Mouse (Mus musculus): ENCODE results near the gene Gtf2a1l. TPM values are rescaled to one million over a fixed set of nuclear protein-coding genes. Genes with fewer than 3 reads are reported as not detected.
A peak's percentile ranks its signal among the peaks of the same experiment; 100 is the strongest.

The Gtf2a1l gene
- total RNA-seq, 2 experiments from 2014 or later, result 0.75 TPM; not detected in 1

DNA sequence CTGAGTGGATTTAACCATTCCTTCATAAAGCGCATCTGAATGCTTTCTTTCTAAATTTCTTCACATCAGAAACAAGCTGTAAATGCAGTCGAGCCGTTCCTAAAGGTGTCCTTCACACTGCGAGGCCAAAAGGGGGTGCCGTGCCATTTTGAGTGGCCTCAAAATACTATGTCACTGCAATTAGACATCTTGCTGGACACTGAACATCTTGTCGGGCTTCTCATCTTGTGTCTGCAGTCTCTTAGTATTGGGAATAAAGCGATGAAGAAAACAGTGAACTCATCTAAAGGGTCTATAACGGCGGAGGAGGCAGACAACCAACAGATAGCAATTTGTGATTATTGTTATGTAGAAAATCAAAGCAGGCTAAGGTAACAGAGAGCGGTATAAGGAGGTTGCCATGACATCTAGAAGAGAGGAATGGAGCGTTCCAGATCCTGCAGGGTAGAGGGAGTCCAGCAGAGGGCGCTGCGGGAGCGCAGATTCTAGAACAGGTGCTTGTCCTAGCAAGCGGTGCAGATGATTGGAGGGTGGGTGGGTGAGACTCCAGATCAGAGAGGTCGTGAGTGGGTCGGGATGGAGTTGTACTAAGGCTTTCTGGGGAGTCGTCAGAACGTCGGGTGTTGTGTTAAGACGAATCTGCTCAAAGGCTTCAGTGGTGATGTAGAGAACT, 15.6 kb upstream of the Gtf2a1l start:
- DNase-seq (ENCODE audit: low spot score in 2 of 2), result peak; percentile 94 to 95

- no peak for DNase-seq (ENCODE audit: low spot score in 2 of 2)
Observed at GRCm38 (mm10) chr17:88653375-88653769, 15.1 kb upstream of the Gtf2a1l start.

DNA sequence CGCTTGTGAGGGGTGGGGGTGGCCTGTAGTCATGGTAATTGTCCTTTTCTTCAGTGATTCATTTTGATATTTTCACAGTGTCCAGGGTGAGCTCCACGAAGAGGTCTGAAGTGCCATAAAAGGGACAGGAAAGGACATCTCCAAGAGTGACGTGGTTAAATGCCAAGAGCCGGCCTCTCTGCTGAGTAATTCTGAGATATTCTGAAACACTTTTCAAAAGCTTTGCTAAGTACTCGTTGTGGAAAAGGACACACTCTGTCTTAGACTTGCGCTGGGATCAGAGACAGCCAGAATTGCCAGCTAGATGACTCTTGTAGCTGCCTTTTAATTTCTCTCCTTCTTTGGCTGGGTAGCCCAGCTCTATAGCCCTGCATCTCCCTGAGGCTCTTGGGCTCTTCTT, 9.9 kb upstream of the Gtf2a1l start:
- no peak for DNase-seq (ENCODE audit: low spot score in 2 of 2)

DNA sequence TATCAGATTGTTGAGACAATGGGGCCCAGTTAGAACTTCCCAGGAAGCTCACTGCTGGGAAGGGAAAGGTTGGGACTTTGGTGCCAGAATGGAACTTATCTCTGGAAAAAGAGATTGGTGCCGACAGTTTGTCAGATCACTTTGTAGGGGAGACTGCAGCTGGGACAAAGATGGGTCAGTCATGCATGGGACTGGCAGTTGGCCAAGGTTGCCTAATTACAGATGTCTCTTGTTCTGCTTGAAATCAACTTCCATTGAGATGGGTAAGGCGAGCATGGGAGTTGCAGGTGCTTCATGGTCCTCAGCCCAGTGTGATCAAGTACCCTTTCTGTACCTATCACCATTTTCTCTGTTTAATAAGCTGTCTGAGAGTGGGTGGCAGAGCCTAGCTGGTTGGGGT, 2.4 kb upstream of the Gtf2a1l start:
- no peak for DNase-seq (ENCODE audit: low spot score in 2 of 2)

- no peak for DNase-seq (ENCODE audit: low spot score in 2 of 2)
Observed at GRCm38 (mm10) chr17:88669921-88670320, 1.5 kb downstream of the Gtf2a1l start.

DNA sequence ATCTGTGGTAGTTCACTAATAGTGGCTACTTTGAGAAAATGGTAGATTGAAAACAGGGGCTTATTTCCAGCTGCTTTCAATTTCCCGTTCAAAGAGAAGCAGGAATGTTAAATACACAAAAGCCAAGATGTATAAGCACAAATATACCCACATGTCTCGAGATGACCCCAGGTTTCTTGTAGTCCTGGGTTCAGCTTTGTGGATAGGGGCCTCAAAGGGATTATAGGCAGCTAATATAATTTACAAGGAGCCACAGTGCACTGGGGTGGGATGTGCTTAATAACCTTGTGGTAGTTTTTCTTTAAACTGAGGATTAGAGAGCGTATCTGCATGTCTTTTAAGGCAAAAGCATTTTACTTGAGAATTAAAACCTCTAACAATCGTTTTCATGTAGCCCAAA, 2.3 kb downstream of the Gtf2a1l start:
- DNase-seq (ENCODE audit: low spot score in 2 of 2), result no peak

DNA sequence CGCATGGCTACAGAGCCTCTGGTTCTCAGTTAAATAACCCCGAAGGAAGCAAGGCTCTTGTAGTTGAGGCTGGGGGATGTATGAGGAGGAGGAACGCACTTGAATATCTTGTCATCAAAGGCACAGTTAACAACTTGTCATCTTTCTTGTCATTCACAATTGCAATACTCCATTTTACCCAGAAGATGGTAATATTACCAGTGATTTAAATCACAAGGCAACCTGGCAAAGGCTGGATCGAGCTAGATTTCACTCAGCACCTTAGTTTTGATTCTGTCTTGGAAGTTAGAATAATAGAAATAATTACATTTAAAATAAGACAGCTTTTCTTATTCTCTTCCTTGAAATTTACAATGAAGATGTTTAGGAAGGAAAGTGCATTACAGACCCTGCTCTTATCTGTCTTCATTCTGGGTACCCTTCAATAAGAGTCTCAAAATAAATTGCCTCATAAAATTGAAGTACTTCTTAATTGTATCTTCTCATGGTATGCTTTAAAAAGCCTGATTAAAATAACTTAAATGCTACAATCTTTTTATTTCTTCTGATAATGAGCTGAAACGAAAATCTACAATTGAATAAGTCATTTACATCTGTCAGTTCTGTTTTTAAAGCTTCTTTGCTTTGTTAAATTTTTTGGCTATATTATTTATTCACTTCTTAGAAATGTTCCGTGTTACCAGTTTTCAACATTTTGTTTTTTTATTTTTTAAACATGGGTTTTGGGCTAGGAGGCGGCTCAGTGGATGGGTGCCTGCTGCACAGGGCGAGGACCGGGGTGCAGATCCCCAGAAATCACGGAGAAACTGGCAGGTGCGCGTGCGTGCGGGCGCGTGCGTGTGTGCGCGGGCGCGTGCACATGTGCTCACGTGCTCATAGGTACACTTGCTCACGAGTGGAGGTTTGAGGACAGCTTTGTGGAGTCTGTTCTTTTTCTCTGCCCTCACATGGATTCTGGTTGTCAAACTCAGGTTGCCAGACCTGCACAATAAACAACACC, 7.2 kb downstream of the Gtf2a1l start:
- DNase-seq (ENCODE audit: low spot score in 2 of 2), result no peak

DNA sequence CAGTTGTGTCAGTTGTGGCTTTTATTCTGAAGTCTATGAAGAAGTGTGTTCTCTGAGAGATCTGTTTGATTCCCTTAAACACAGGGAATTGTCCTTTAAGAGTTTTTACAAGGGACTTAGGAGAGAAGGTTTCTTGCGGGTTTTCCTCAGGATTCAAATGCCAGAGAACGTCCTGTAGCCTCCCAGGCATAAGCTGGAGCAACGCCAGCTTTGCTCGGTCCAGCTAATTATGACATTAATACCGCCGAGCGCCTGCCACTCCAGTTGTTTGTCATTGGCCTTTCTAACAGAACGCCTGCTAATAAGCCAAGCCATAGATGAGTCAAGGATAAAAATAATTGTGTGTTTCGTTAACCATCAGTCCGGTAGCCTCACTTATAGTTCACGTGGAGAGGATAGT, 19.8 kb downstream of the Gtf2a1l start:
- no peak for DNase-seq (ENCODE audit: low spot score in 2 of 2)

GRCm38 (mm10) chr17:88696656-88697333, 28.3 kb downstream of the Gtf2a1l start:
- DNase-seq (ENCODE audit: low spot score in 2 of 2), result peak in 1 of 2 experiments; percentile 14

DNA sequence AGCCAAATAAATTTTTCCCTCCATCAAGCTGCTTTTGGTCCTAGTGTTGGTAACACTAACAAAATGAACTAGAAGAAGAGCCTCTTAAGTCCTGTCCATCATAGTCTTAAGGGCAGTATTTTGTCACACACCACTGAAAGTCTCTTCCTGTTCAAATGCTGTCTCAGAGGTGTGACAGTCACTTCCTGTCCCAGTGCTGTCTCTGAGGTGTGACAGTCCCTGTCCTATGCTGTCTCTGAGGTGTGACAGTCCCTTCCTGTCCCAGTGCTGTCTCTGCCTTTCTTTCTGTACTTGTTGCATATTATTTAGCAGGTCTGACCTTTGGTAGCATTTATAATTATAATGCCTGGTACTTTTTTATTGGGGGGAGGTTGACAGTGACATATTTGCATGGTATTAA, 32.4 kb downstream of the Gtf2a1l start:
- DNase-seq (ENCODE audit: low spot score in 2 of 2), result no peak

- no peak for DNase-seq (ENCODE audit: low spot score in 2 of 2)
Observed at GRCm38 (mm10) chr17:88702345-88702744, 33.9 kb downstream of the Gtf2a1l start.

DNA sequence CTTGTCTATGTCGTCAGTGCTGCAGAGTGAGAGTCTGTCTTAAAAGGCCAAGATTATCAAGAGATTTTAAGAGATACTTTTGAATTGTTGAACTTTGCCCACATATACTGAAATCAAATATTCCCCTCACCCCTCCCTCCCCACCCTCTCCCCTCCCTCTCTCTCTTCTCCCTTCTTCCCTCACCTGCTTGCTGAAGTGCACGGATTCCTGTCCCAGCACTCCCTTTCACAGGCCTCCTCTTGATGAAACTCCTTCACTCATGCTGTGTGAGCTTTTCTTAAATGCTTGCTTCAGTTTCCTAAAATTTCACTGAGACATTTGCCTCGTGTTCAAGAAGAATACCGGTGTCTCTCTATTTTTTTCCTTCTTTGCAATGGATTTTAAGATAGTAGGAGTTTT, 34.7 kb downstream of the Gtf2a1l start:
- no peak for DNase-seq (ENCODE audit: low spot score in 2 of 2)

DNA sequence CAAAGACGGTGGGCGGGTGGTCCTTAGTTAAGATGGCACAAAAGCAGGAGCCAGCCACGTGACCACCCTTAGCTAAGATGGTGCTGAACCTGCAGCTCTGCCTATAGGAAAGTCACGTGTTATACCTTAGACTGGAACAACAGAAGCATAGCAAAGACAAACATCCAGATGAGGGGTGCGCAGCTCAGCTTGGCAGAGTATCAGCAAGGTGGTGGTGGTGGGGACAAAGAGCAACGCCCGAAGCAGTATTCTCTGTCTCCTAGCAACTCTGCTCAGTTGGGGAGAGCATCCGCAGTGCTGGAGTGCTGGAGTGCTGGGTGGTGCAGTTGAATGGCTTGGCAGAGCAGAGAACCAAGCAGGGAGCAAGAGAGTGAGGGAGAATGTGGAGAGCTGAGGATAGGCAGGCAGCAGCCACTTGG, 37.8 kb downstream of the Gtf2a1l start:
- DNase-seq (ENCODE audit: low spot score in 2 of 2), result no peak

- DNase-seq (ENCODE audit: low spot score in 2 of 2), result no peak
Observed at GRCm38 (mm10) chr17:88749646-88750045, 81.2 kb downstream of the Gtf2a1l start.

- peak; percentile 48 to 67 for DNase-seq (ENCODE audit: low spot score in 2 of 2)
Observed at GRCm38 (mm10) chr17:88752827-88753471, 84.5 kb downstream of the Gtf2a1l start.

- no peak for DNase-seq (ENCODE audit: low spot score in 2 of 2)
Observed at GRCm38 (mm10) chr17:88753472-88753857, 85.0 kb downstream of the Gtf2a1l start.

GRCm38 (mm10) chr17:88755776-88756175, 87.3 kb downstream of the Gtf2a1l start:
- DNase-seq (ENCODE audit: low spot score in 2 of 2), result no peak

GRCm38 (mm10) chr17:88758003-88758437, 89.6 kb downstream of the Gtf2a1l start:
- peak in 1 of 2 experiments; percentile 26 for DNase-seq (ENCODE audit: low spot score in 2 of 2)

DNA sequence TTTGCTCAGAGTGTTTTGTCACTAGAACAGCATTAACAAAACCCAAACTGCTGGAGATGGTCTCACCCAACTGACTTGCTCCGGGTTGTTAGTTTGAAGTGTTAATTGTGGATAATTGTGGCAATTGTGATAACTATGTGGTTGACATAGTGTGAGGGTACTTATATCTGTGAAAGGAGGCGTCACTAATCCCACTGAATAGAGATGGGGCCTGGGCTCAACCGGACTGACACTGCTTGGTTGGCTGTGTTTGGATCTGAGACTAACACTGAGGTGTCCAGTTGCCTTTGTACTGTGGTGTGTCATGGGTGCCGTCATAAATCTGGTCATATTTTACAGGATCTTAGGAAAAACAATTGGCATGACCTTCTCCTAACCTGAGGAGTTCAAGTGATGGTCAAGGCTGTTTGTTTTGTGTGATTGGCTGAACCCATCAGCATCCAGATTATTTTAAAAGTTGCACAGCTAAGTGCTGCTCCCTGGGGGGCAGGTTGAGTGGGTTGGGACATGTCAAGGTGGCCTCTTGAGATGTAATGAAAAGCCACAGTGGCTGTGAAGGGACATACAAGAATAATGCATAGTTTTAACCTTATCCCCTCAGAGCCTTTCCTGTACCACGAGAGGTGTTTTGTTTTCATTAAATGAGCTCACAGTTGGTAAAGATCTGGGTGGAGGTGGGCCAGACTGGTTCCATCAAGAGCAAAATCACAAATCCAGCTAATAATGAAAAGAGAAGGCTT, 95.1 kb downstream of the Gtf2a1l start:
- DNase-seq (ENCODE audit: low spot score in 2 of 2), result no peak

- no peak for DNase-seq (ENCODE audit: low spot score in 2 of 2)
Observed at GRCm38 (mm10) chr17:88764136-88764485, 95.7 kb downstream of the Gtf2a1l start.

Data from layer of hippocampus, postnatal 10 days (tissue).